Mouse (Mus musculus) lung, postnatal 0 days (tissue): ENCODE results near the gene Usp54.

Experiments used
- CTCF ChIP-seq: IDR thresholded peaks from 2 replicates; pipeline ENCODE4 v1.5.1; 2016; ENCODE audit warnings: antibody characterized with exemption, mild to moderate bottlenecking
- EP300 ChIP-seq: IDR thresholded peaks from 2 replicates; pipeline ENCODE4 v1.6.1; 2016; ENCODE audit warnings: antibody characterized with exemption, mild to moderate bottlenecking, control low read depth

DNA sequence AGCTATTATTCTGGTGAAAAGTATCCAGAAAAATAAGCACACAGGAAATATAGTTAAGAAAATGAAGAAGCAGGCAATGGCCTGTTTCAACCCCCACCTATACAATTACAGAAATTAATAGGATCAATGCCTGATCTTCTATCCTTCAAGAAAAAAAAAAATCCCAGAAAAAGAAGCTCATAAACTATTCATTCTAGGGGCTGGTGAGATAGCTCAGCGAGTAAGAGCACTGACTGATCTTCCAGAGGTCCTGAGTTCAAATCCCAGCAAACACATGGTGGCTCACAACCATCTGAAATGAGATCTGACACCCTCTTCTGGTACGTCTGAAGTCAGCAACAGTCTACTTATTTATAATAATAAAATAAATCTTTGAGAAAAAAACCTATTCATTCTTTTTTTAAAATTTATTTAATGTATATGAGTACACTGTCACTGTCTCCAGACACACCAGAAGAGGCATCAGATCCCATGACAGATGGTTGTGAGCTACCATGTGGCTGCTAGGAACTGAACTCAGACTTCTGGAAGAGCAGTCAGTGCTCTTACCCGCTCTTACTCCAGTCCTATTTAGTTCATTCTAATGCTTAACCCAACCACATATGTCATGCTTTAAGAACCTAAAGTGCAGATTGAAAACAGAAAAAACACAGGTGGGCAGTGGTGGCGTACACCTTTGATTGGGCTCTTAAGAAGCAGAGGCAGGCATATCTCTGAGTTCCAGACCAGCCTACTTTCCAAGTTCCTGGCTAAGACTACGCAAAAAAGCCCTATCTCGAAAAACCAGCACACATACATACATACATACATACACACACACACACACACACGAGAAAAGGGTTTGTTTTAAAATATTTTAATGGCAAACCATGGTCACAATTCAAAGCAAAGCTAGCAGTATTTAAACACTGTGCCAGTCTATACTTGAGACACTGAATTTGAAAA is 96.1 kb downstream of the Usp54 start:
- TF ChIP-seq CTCF: no peak
- TF ChIP-seq EP300: no peak
